In the genomic region with DNA sequence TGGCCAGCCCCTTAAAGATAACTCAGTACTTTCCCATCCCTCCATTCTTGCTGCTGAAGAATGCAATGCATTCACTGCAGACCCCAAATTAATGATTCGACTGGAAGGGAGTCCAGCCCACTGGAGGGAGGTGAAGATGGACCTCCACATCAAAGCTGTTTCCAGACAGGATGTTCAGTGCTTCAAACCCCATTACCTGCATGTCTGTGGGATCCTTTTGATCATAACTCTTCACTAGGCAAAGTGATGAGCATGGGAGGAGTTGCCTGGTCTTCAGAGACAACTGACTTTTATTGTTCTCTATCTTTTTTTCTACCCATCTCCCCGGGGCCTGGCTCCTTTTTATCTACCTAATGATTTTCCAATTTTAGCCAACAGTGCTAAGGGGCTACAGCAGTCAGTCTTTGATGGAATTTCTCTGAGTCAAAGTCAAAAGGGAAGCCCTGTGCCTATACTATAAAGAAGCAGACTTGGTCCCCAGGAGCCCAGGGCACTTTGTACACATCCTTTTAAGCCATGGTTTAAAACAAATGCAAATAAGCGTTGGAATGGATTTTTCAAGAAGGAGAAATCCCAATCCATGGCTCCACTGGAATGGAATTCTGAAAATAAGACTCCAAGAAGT, we compare ENCODE assay signal across 19 mouse cellular contexts. TPM values are rescaled to one million over a fixed set of nuclear protein-coding genes. Genes with fewer than 3 reads are reported as not detected.
"Had no signal": no experiment of that assay in that cellular context is flagged by ENCODE, and none has a peak within 500 bp of the region (broad histone marks: within the 10 kb centered on the region; RNA-seq: fewer than 3 reads in every experiment).

No protein-coding gene starts in this region.

- H3K4me2 ChIP-seq: liver, embryonic 11.5 days; liver, embryonic 13.5 days; liver, embryonic 15.5 days; lung, embryonic 15.5 days; neural tube, embryonic 12.5 days; stomach, embryonic 15.5 days had no signal

- H3K27ac ChIP-seq: liver, embryonic 13.5 days; liver, embryonic 15.5 days; lung, embryonic 15.5 days; macrophage; neural tube, embryonic 12.5 days; stomach, embryonic 15.5 days; stomach, postnatal 0 days had no signal

- ATAC-seq: liver, postnatal 0 days; lung, postnatal 0 days had no signal

- H3K9me3 ChIP-seq: liver, embryonic 13.5 days; liver, embryonic 15.5 days; lung, embryonic 15.5 days; megakaryocyte, embryonic 14.5 days; neural tube, embryonic 12.5 days; stomach, embryonic 15.5 days had no signal

- H3K27me3 ChIP-seq: liver, embryonic 13.5 days; liver, embryonic 15.5 days; lung, embryonic 15.5 days; megakaryocyte, embryonic 14.5 days; neural tube, embryonic 12.5 days; stomach, embryonic 15.5 days had no signal

- H3K4me3 ChIP-seq: liver, embryonic 13.5 days; liver, embryonic 15.5 days; lung, embryonic 15.5 days; megakaryocyte, embryonic 14.5 days; neural tube, embryonic 12.5 days; stomach, embryonic 15.5 days had no signal

- H3K4me1 ChIP-seq: liver, embryonic 13.5 days; liver, embryonic 15.5 days; lung, embryonic 15.5 days; megakaryocyte, embryonic 14.5 days; neural tube, embryonic 12.5 days; stomach, embryonic 15.5 days had no signal

- H3K36me3 ChIP-seq: liver, embryonic 13.5 days; liver, embryonic 15.5 days; lung, embryonic 15.5 days; neural tube, embryonic 12.5 days; stomach, embryonic 15.5 days had no signal

- DNase-seq: liver, embryonic 13.5 days; liver, postnatal 0 days; lung, adult 2 months; lung, postnatal 14 days; lung, postnatal 36 days; right cerebral cortex, postnatal 14 days; thymus, adult 2 months; thymus, postnatal 25 days; thymus, postnatal 4 days had no signal

- H3K9ac ChIP-seq: liver, embryonic 13.5 days; liver, embryonic 15.5 days; liver, postnatal 0 days; lung, embryonic 15.5 days; neural tube, embryonic 12.5 days; stomach, embryonic 15.5 days had no signal

RNA-seq across cellular contexts. Expression of gene Aoah, which starts 18.0 kb away (rescaled TPM):
- polyA plus RNA-seq: neural tube, embryonic 14.5 days had no signal
